8 mouse cellular contexts compared by ENCODE assay signal in the genomic region with DNA sequence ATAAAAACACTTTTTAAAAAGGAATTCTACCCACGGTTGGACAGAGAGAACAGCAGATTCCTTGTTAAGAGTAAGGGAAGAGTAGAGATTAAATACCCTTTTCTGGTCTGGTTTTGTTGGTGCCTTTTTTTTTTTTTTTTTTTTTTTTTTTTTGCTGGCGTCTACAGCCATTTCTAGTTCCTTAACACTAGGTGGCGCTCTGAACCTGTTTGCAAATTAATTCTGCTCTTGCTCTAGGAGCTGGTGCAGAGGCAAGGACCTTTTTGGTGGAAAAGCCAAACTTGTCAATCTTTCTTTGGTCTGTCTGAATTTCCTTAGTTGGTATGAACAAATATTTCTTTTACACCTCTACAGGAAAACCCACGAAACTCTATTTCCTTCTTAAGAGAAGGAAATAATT. TPM values are rescaled to one million over a fixed set of nuclear protein-coding genes. Genes with fewer than 3 reads are reported as not detected.
DNase-seq lines count a peak whose midpoint lies in the region; ATAC-seq and TF ChIP-seq lines count a peak whose summit lies in the region.

No protein-coding gene starts in this region.

- no peak for ATAC-seq in lung, postnatal 0 days

- TF ChIP-seq EP300 in MEL (IDR thresholded peaks at IDR 0.05; ENCODE audit: low read depth in 1 of 2, low read length in 2 of 2): no peak
- TF ChIP-seq EP300 in lung, postnatal 0 days (IDR thresholded peaks at IDR 0.05): peak; percentile 22; the same call in 1 of the 2 replicates

- no peaks in the 10 kb centered on the region for H3K27me3 ChIP-seq in MEL (ENCODE audit: control insufficient read depth in 1 of 2, insufficient read depth in 2 of 2, low read length in 2 of 2)
- no peaks in the 10 kb centered on the region for H3K27me3 ChIP-seq in lung, postnatal 0 days (replicated peaks; ENCODE audit: insufficient read depth, low read length)

- WGBS in lung, postnatal 0 days: 1% methylated on average over 4 of the region's 4 CpGs

- H3K4me2 ChIP-seq in lung, postnatal 0 days (replicated peaks; ENCODE audit: low read depth, low read length): no peak overlapping the region

- peak; percentile 68 for DNase-seq in kidney, postnatal 14 days
- no peak for DNase-seq in kidney, postnatal 10 days
- peak; percentile 80 for DNase-seq in MEL (ENCODE audit: low read depth, low spot score)
- DNase-seq in c-Kit-positive CD71-negative TER-119-negative erythroid progenitor cells, embryonic 14.5 days (ENCODE audit: low read depth): peak; percentile 50
- peak; percentile 89 for DNase-seq in lung, postnatal 0 days (ENCODE audit: low spot score)
- DNase-seq in frontal cortex, postnatal 25 days (ENCODE audit: low spot score in 2 of 2): no peak
- no peak for DNase-seq in ovary, postnatal 36 days (ENCODE audit: low spot score)
- no peak for DNase-seq in testis, postnatal 10 days (ENCODE audit: low spot score)

- no peak overlapping the region for H3K27ac ChIP-seq in MEL (ENCODE audit: control insufficient read depth, low read depth, low read length)
- no peak overlapping the region for H3K27ac ChIP-seq in lung, postnatal 0 days (ENCODE audit: low read length)

- TF ChIP-seq RAD21 in MEL (IDR thresholded peaks at IDR 0.05; ENCODE audit: low read depth, low read length): peak; percentile 90

- H3K4me1 ChIP-seq in MEL (ENCODE audit: control insufficient read depth in 1 of 2, insufficient read depth in 2 of 2, low read length in 2 of 2): peaks cover 2 to 25% of the 10 kb centered on the region in 2 experiments
- H3K4me1 ChIP-seq in lung, postnatal 0 days (ENCODE audit: insufficient read depth, low read depth, low read length): 0 out of 2 replicates have a peak, but pooled peaks cover 3% of the 10 kb centered on the region

- H3K79me2 ChIP-seq in MEL (ENCODE audit: control insufficient read depth, insufficient read depth, low read length, poor library complexity): peaks cover 19% of the 10 kb centered on the region

- no peak for TF ChIP-seq POLR2A in MEL (IDR thresholded peaks at IDR 0.05; ENCODE audit: control insufficient read depth in 1 of 2, insufficient read depth in 1 of 2, low read depth in 1 of 2, low read length in 2 of 2, poor library complexity in 1 of 2)

- peaks cover 0 to 28% of the 10 kb centered on the region in 2 experiments; a peak in 2 of 4 replicates for H3K36me3 ChIP-seq in MEL (ENCODE audit: control insufficient read depth in 1 of 2, insufficient read depth in 2 of 2, low read length in 2 of 2)
- H3K36me3 ChIP-seq in lung, postnatal 0 days (ENCODE audit: insufficient read depth, low read length): no peaks in the 10 kb centered on the region

- H3K9ac ChIP-seq in MEL (ENCODE audit: control insufficient read depth, low read depth, low read length, poor library complexity, severe bottlenecking): no peak overlapping the region
- H3K9ac ChIP-seq in lung, postnatal 0 days (replicated peaks; ENCODE audit: low read depth): no peak overlapping the region

- no peaks in the 10 kb centered on the region for H3K9me3 ChIP-seq in MEL (replicated peaks; ENCODE audit: insufficient read depth, low read length)
- H3K9me3 ChIP-seq in lung, postnatal 0 days (ENCODE audit: low read length): no peaks in the 10 kb centered on the region

- no peak overlapping the region for H3K4me3 ChIP-seq in MEL (ENCODE audit: control insufficient read depth in 1 of 2, insufficient read depth in 1 of 2, low read depth in 2 of 2, low read length in 2 of 2)
- no peak overlapping the region for H3K4me3 ChIP-seq in lung, postnatal 0 days (ENCODE audit: low read depth, low read length)

- peak; percentile 39 to 83 (median 53); a peak in 5 of 6 replicates for TF ChIP-seq CTCF in MEL (IDR thresholded peaks at IDR 0.05 in 2 of 3, conservative IDR thresholded peaks at IDR 0.05 in 1 of 3; ENCODE audit: control insufficient read depth in 1 of 3, insufficient read depth in 1 of 3, low read depth in 2 of 3, low read length in 3 of 3, poor library complexity in 1 of 3, severe bottlenecking in 1 of 3)
- peak; percentile 78 for TF ChIP-seq CTCF in lung, postnatal 0 days (IDR thresholded peaks at IDR 0.05)

TF ChIP-seq in MEL, 35 proteins besides CTCF, POLR2A, EP300 and RAD21:
- no peak for TF ChIP-seq CHD1 (IDR thresholded peaks at IDR 0.05; ENCODE audit: low read depth, low read length)
- TF ChIP-seq MYC (IDR thresholded peaks at IDR 0.05; ENCODE audit: low read depth, low read length): peak; percentile 69; the same call in 1 of the 2 replicates
- no peak for TF ChIP-seq GABPA (IDR thresholded peaks at IDR 0.05; ENCODE audit: low read depth, low read length)
- no peak for TF ChIP-seq TBP (IDR thresholded peaks at IDR 0.05; ENCODE audit: low read depth, low read length)
- TF ChIP-seq SMC3 (IDR thresholded peaks at IDR 0.05; ENCODE audit: low read depth, low read length): peak; percentile 75
- TF ChIP-seq UBTF (IDR thresholded peaks at IDR 0.05; ENCODE audit: borderline replicate concordance, insufficient read depth, low read depth, low read length): no peak
- TF ChIP-seq ZKSCAN1 (IDR thresholded peaks at IDR 0.05; ENCODE audit: low read depth, low read length): peak; percentile 92; the same call in 1 of the 2 replicates
- TF ChIP-seq BHLHE40 (IDR thresholded peaks at IDR 0.05; ENCODE audit: borderline replicate concordance, low read depth, low read length): no peak
- TF ChIP-seq ETS1 (IDR thresholded peaks at IDR 0.05; ENCODE audit: low read depth, low read length): 0 out of 2 replicates have a peak, but pooled peaks have one; percentile 10
- TF ChIP-seq ZNF384 (IDR thresholded peaks at IDR 0.05; ENCODE audit: low read depth, low read length): peak; percentile 100
- TF ChIP-seq ZC3H11A (IDR thresholded peaks at IDR 0.05; ENCODE audit: low read depth, low read length): peak; percentile 89
- no peak for TF ChIP-seq MXI1 (IDR thresholded peaks at IDR 0.05; ENCODE audit: low read depth, low read length)
- TF ChIP-seq HCFC1 (IDR thresholded peaks at IDR 0.05; ENCODE audit: low read depth, low read length): peak; percentile 59
- TF ChIP-seq POLR2AphosphoS5 (IDR thresholded peaks at IDR 0.05; ENCODE audit: borderline replicate concordance, low read depth, low read length): no peak

RNA-seq across cellular contexts. Expression of a gene that starts 3.0 kb away (rescaled TPM):
- 128 and 183 TPM in 2 replicates for total RNA-seq in MEL (2012; rRNA removed)
- 100 to 1,000 TPM in 1 of 2 experiments, not detected in 1; 125 TPM for polyA plus RNA-seq in MEL (2012; ENCODE audit: insufficient read depth in 1 of 2, insufficient read length in 2 of 2, low read depth in 1 of 2, low replicate concordance in 2 of 2, missing spikeins in 1 of 2)
- 51.9 and 57.5 TPM in 2 replicates for polyA plus RNA-seq in lung, postnatal 0 days (2015; fragmentation: Nextera tagmentation; extraction: Ambion mirVana)

RNA-seq across cellular contexts. Expression of a gene that starts 8.2 kb away (rescaled TPM):
- not detected in 2 replicates for total RNA-seq in MEL (2012; rRNA removed)
- polyA plus RNA-seq in MEL (2012; ENCODE audit: insufficient read depth in 1 of 2, insufficient read length in 2 of 2, low read depth in 1 of 2, low replicate concordance in 2 of 2, missing spikeins in 1 of 2): not detected
- 0.16 TPM in 1 of 2 replicates, not detected in the other for polyA plus RNA-seq in lung, postnatal 0 days (2015; fragmentation: Nextera tagmentation; extraction: Ambion mirVana)

RNA-seq across cellular contexts. Expression of a gene that starts 33.7 kb away (rescaled TPM):
- 3.5 and 6.4 TPM in 2 replicates for total RNA-seq in MEL (2012; rRNA removed)
- 1 to 10 TPM in 1 of 2 experiments, not detected in 1; 5.1 TPM for polyA plus RNA-seq in MEL (2012; ENCODE audit: insufficient read depth in 1 of 2, insufficient read length in 2 of 2, low read depth in 1 of 2, low replicate concordance in 2 of 2, missing spikeins in 1 of 2)
- 1.1 and 2.1 TPM in 2 replicates for polyA plus RNA-seq in lung, postnatal 0 days (2015; fragmentation: Nextera tagmentation; extraction: Ambion mirVana)

RNA-seq across cellular contexts. Expression of a gene that starts 41.0 kb away (rescaled TPM):
- 7.5 and 7.7 TPM in 2 replicates for total RNA-seq in MEL (2012; rRNA removed)
- polyA plus RNA-seq in MEL (2012; ENCODE audit: insufficient read depth in 1 of 2, insufficient read length in 2 of 2, low read depth in 1 of 2, low replicate concordance in 2 of 2, missing spikeins in 1 of 2): 10 to 100 TPM in 1 of 2 experiments, not detected in 1; 12.8 TPM
- 22.7 and 25.1 TPM in 2 replicates for polyA plus RNA-seq in lung, postnatal 0 days (2015; fragmentation: Nextera tagmentation; extraction: Ambion mirVana)

RNA-seq across cellular contexts. Expression of a gene that starts 50.2 kb away (rescaled TPM):
- total RNA-seq in MEL (2012; rRNA removed): 31.4 and 35.5 TPM in 2 replicates
- 10 to 100 TPM in 1 of 2 experiments, not detected in 1; 48.0 TPM for polyA plus RNA-seq in MEL (2012; ENCODE audit: insufficient read depth in 1 of 2, insufficient read length in 2 of 2, low read depth in 1 of 2, low replicate concordance in 2 of 2, missing spikeins in 1 of 2)
- polyA plus RNA-seq in lung, postnatal 0 days (2015; fragmentation: Nextera tagmentation; extraction: Ambion mirVana): 21.2 and 22.6 TPM in 2 replicates

Comparison
In these comparisons a context has a peak if more than half of its experiments do, and no peak if none do; other contexts are left out.
1. DNase-seq: peak in kidney, postnatal 14 days (single experiment), MEL (single experiment), c-Kit-positive CD71-negative TER-119-negative erythroid progenitor cells, embryonic 14.5 days (single experiment) and lung, postnatal 0 days (single experiment); none in kidney, postnatal 10 days (single experiment), frontal cortex, postnatal 25 days (0 of 2), ovary, postnatal 36 days (single experiment) and testis, postnatal 10 days (single experiment).